Mouse (Mus musculus): ENCODE results near the gene Harbi1. TPM values are rescaled to one million over a fixed set of nuclear protein-coding genes. Genes with fewer than 3 reads are reported as not detected.

The Harbi1 gene
- polyA plus RNA-seq, 1 experiment from 2014 or later, result 19.1 TPM

- Histone ChIP-seq H3K9ac (no peak overlapping the region), H3K36me3 (replicated peaks; ENCODE audit: control insufficient read depth, insufficient read depth) (peaks cover 98% of the 10 kb centered on the region), H3K4me3 (replicated peaks; ENCODE audit: low read length) (no peak overlapping the region), H3K27me3 (ENCODE audit: control insufficient read depth, insufficient read depth, low read length) (no peaks in the 10 kb centered on the region), H3K4me2 (replicated peaks) (no peak overlapping the region), H3K9me3 (ENCODE audit: control insufficient read depth, low read length) (no peaks in the 10 kb centered on the region), H3K27ac (no peak overlapping the region), H3K4me1 (replicated peaks; ENCODE audit: control insufficient read depth, insufficient read depth, low read length) (no peaks in the 10 kb centered on the region)
- ATAC-seq (ENCODE audit: low FRiP score), result no peak
- DNase-seq (ENCODE audit: low spot score), result no peak
- WGBS, result 92% methylated on average over 2 of the region's 2 CpGs
Observed at GRCm38 (mm10) chr2:91676420-91676819, 34.2 kb upstream of the Harbi1 start.

GRCm38 (mm10) chr2:91676961-91677360 is 33.7 kb upstream of the Harbi1 start:
- Histone ChIP-seq H3K9ac (no peak overlapping the region), H3K27ac (no peak overlapping the region), H3K9me3 (ENCODE audit: control insufficient read depth, low read length) (no peaks in the 10 kb centered on the region), H3K27me3 (ENCODE audit: control insufficient read depth, insufficient read depth, low read length) (no peaks in the 10 kb centered on the region), H3K4me3 (replicated peaks; ENCODE audit: low read length) (no peak overlapping the region), H3K4me2 (replicated peaks) (no peak overlapping the region), H3K4me1 (replicated peaks; ENCODE audit: control insufficient read depth, insufficient read depth, low read length) (no peaks in the 10 kb centered on the region), H3K36me3 (replicated peaks; ENCODE audit: control insufficient read depth, insufficient read depth) (peaks cover 98% of the 10 kb centered on the region)
- DNase-seq (ENCODE audit: low spot score) (no peak), ATAC-seq (ENCODE audit: low FRiP score) (no peak)

- ATAC-seq (ENCODE audit: low FRiP score) (no peak), DNase-seq (ENCODE audit: low spot score) (peak; percentile 38)
- no peak overlapping the region for H3K4me2 ChIP-seq (replicated peaks)
- no peaks in the 10 kb centered on the region for H3K9me3 ChIP-seq (ENCODE audit: control insufficient read depth, low read length)
- H3K4me1 ChIP-seq (replicated peaks; ENCODE audit: control insufficient read depth, insufficient read depth, low read length), result no peaks in the 10 kb centered on the region
- no peak overlapping the region for H3K9ac ChIP-seq
- H3K27me3 ChIP-seq (ENCODE audit: control insufficient read depth, insufficient read depth, low read length), result no peaks in the 10 kb centered on the region
- H3K27ac ChIP-seq, result no peak overlapping the region
- no peak overlapping the region for H3K4me3 ChIP-seq (replicated peaks; ENCODE audit: low read length)
- peaks cover 92% of the 10 kb centered on the region for H3K36me3 ChIP-seq (replicated peaks; ENCODE audit: control insufficient read depth, insufficient read depth)
- whole genome bisulfite sequencing, result 57% methylated on average over 4 of the region's 4 CpGs
Observed at GRCm38 (mm10) chr2:91682850-91683249, 27.8 kb upstream of the Harbi1 start.

- peaks cover 90% of the 10 kb centered on the region for H3K36me3 ChIP-seq (replicated peaks; ENCODE audit: control insufficient read depth, insufficient read depth)
- no peak overlapping the region for H3K9ac ChIP-seq
- no peak overlapping the region for H3K27ac ChIP-seq
- no peak for ATAC-seq (ENCODE audit: low FRiP score)
- no peaks in the 10 kb centered on the region for H3K4me1 ChIP-seq (replicated peaks; ENCODE audit: control insufficient read depth, insufficient read depth, low read length)
- 81% methylated on average over 8 of the region's 8 CpGs for WGBS
- H3K4me3 ChIP-seq (replicated peaks; ENCODE audit: low read length), result no peak overlapping the region
- no peaks in the 10 kb centered on the region for H3K9me3 ChIP-seq (ENCODE audit: control insufficient read depth, low read length)
- no peaks in the 10 kb centered on the region for H3K27me3 ChIP-seq (ENCODE audit: control insufficient read depth, insufficient read depth, low read length)
- no peak for DNase-seq (ENCODE audit: low spot score)
- H3K4me2 ChIP-seq (replicated peaks), result no peak overlapping the region
Observed at GRCm38 (mm10) chr2:91683919-91684318, 26.7 kb upstream of the Harbi1 start.

GRCm38 (mm10) chr2:91689452-91689851 is 21.2 kb upstream of the Harbi1 start:
- peaks cover 83% of the 10 kb centered on the region for H3K36me3 ChIP-seq (replicated peaks; ENCODE audit: control insufficient read depth, insufficient read depth)
- WGBS, result 85% methylated on average over 7 of the region's 7 CpGs
- H3K9ac ChIP-seq, result no peak overlapping the region
- no peak overlapping the region for H3K4me3 ChIP-seq (replicated peaks; ENCODE audit: low read length)
- ATAC-seq (ENCODE audit: low FRiP score) (no peak), DNase-seq (ENCODE audit: low spot score) (no peak)
- H3K4me1 ChIP-seq (replicated peaks; ENCODE audit: control insufficient read depth, insufficient read depth, low read length), result no peaks in the 10 kb centered on the region
- H3K27me3 ChIP-seq (ENCODE audit: control insufficient read depth, insufficient read depth, low read length), result no peaks in the 10 kb centered on the region
- no peak overlapping the region for H3K4me2 ChIP-seq (replicated peaks)
- no peaks in the 10 kb centered on the region for H3K9me3 ChIP-seq (ENCODE audit: control insufficient read depth, low read length)
- no peak overlapping the region for H3K27ac ChIP-seq

- H3K36me3 ChIP-seq (replicated peaks; ENCODE audit: control insufficient read depth, insufficient read depth), result peaks cover 39% of the 10 kb centered on the region
- ATAC-seq (ENCODE audit: low FRiP score), result no peak
- whole genome bisulfite sequencing, result 93% methylated on average over 10 of the region's 10 CpGs
- no peaks in the 10 kb centered on the region for H3K9me3 ChIP-seq (ENCODE audit: control insufficient read depth, low read length)
- no peaks in the 10 kb centered on the region for H3K27me3 ChIP-seq (ENCODE audit: control insufficient read depth, insufficient read depth, low read length)
- H3K4me3 ChIP-seq (replicated peaks; ENCODE audit: low read length), result no peak overlapping the region
- H3K27ac ChIP-seq, result no peak overlapping the region
- no peaks in the 10 kb centered on the region for H3K4me1 ChIP-seq (replicated peaks; ENCODE audit: control insufficient read depth, insufficient read depth, low read length)
- no peak overlapping the region for H3K4me2 ChIP-seq (replicated peaks)
- H3K9ac ChIP-seq, result no peak overlapping the region
- DNase-seq (ENCODE audit: low spot score), result no peak
Observed at GRCm38 (mm10) chr2:91695436-91696224, 15.0 kb upstream of the Harbi1 start.

- no peaks in the 10 kb centered on the region for H3K4me1 ChIP-seq (replicated peaks; ENCODE audit: control insufficient read depth, insufficient read depth, low read length)
- DNase-seq (ENCODE audit: low spot score), result no peak
- H3K9ac ChIP-seq, result no peak overlapping the region
- H3K4me3 ChIP-seq (replicated peaks; ENCODE audit: low read length), result no peak overlapping the region
- no peak for ATAC-seq (ENCODE audit: low FRiP score)
- H3K9me3 ChIP-seq (ENCODE audit: control insufficient read depth, low read length), result no peaks in the 10 kb centered on the region
- peaks cover 33% of the 10 kb centered on the region for H3K36me3 ChIP-seq (replicated peaks; ENCODE audit: control insufficient read depth, insufficient read depth)
- WGBS, result 90% methylated on average over 1 of the region's 1 CpGs
- no peak overlapping the region for H3K27ac ChIP-seq
- H3K4me2 ChIP-seq (replicated peaks), result no peak overlapping the region
- no peaks in the 10 kb centered on the region for H3K27me3 ChIP-seq (ENCODE audit: control insufficient read depth, insufficient read depth, low read length)
Observed at GRCm38 (mm10) chr2:91696225-91696590, 14.4 kb upstream of the Harbi1 start.

- 77% methylated on average over 1 of the region's 1 CpGs for WGBS
- H3K27me3 ChIP-seq (ENCODE audit: control insufficient read depth, insufficient read depth, low read length), result no peaks in the 10 kb centered on the region
- DNase-seq (ENCODE audit: low spot score), result no peak
- H3K4me2 ChIP-seq (replicated peaks), result no peak overlapping the region
- H3K4me1 ChIP-seq (replicated peaks; ENCODE audit: control insufficient read depth, insufficient read depth, low read length), result no peaks in the 10 kb centered on the region
- H3K36me3 ChIP-seq (replicated peaks; ENCODE audit: control insufficient read depth, insufficient read depth), result peaks cover 14% of the 10 kb centered on the region
- H3K9ac ChIP-seq, result no peak overlapping the region
- no peak overlapping the region for H3K27ac ChIP-seq
- H3K4me3 ChIP-seq (replicated peaks; ENCODE audit: low read length), result no peak overlapping the region
- H3K9me3 ChIP-seq (ENCODE audit: control insufficient read depth, low read length), result no peaks in the 10 kb centered on the region
- no peak for ATAC-seq (ENCODE audit: low FRiP score)
Observed at GRCm38 (mm10) chr2:91699225-91699624, 11.4 kb upstream of the Harbi1 start.

GRCm38 (mm10) chr2:91701366-91701765 is 9.3 kb upstream of the Harbi1 start:
- WGBS, result 96% methylated on average over 2 of the region's 2 CpGs
- DNase-seq (ENCODE audit: low spot score), result no peak

GRCm38 (mm10) chr2:91705736-91706135 is 4.9 kb upstream of the Harbi1 start:
- DNase-seq (ENCODE audit: low spot score) (no peak), ATAC-seq (ENCODE audit: low FRiP score) (no peak)
- H3K4me3 ChIP-seq (replicated peaks; ENCODE audit: low read length), result no peak overlapping the region
- no peaks in the 10 kb centered on the region for H3K27me3 ChIP-seq (ENCODE audit: control insufficient read depth, insufficient read depth, low read length)
- no peak overlapping the region for H3K9ac ChIP-seq
- 88% methylated on average over 6 of the region's 6 CpGs for WGBS
- H3K36me3 ChIP-seq (replicated peaks; ENCODE audit: control insufficient read depth, insufficient read depth), result no peaks in the 10 kb centered on the region
- peaks cover 6% of the 10 kb centered on the region for H3K4me1 ChIP-seq (replicated peaks; ENCODE audit: control insufficient read depth, insufficient read depth, low read length)
- no peaks in the 10 kb centered on the region for H3K9me3 ChIP-seq (ENCODE audit: control insufficient read depth, low read length)
- no peak overlapping the region for H3K27ac ChIP-seq
- no peak overlapping the region for H3K4me2 ChIP-seq (replicated peaks)

More at GRCm38 (mm10) chr2:91701366-91701765, 9.3 kb upstream of the Harbi1 start:
- H3K4me1 ChIP-seq (replicated peaks; ENCODE audit: control insufficient read depth, insufficient read depth, low read length), result no peaks in the 10 kb centered on the region
- no peaks in the 10 kb centered on the region for H3K27me3 ChIP-seq (ENCODE audit: control insufficient read depth, insufficient read depth, low read length)
- H3K4me3 ChIP-seq (replicated peaks; ENCODE audit: low read length), result no peak overlapping the region
- no peak overlapping the region for H3K4me2 ChIP-seq (replicated peaks)
- no peak overlapping the region for H3K9ac ChIP-seq
- no peaks in the 10 kb centered on the region for H3K36me3 ChIP-seq (replicated peaks; ENCODE audit: control insufficient read depth, insufficient read depth)
- no peaks in the 10 kb centered on the region for H3K9me3 ChIP-seq (ENCODE audit: control insufficient read depth, low read length)
- H3K27ac ChIP-seq, result no peak overlapping the region
- no peak for ATAC-seq (ENCODE audit: low FRiP score)

Measured in hindbrain, embryonic 14.5 days (tissue).